Mouse (Mus musculus): ENCODE measurements around the gene Wfikkn1. TPM values are rescaled to one million over a fixed set of nuclear protein-coding genes. Genes with fewer than 3 reads are reported as not detected.

The Wfikkn1 gene
- polyA plus RNA-seq, 1 experiment from 2014 or later: 0.34 TPM

DNA sequence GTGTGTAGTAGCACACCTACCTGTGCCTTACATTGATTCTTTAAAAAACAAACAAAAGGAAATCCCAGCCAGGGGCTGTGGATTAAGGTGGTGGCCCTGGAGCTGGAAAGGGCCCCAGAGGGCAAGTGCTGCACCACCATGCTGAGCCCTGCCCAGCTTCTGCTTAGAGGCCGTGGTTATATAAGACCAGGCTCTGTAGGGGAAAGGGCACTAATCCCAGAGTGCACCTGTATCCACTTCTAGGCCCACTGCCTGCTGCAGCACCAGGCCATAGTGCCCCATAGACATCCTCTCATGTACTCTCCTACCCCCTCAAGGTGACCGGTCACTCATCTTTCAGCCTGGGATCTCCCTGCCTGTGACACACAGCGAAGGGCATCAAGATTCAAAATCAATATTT, 14.5 kb downstream of the Wfikkn1 start:
- no peak for ATAC-seq
- Histone ChIP-seq H3K4me3 (ENCODE audit: low read length) (no peak overlapping the region), H3K27ac (ENCODE audit: low read depth, low read length) (no peak overlapping the region), H3K9me3 (ENCODE audit: control insufficient read depth, low read length) (no peaks in the 10 kb centered on the region), H3K4me1 (ENCODE audit: control insufficient read depth, insufficient read depth, low read depth, low read length) (peaks cover 24% of the 10 kb centered on the region), H3K9ac (ENCODE audit: low read depth, low read length) (peak overlapping the region; percentile 17; the same call in 1 of the 2 replicates), H3K4me2 (ENCODE audit: low read length) (no peak overlapping the region), H3K36me3 (ENCODE audit: control insufficient read depth, insufficient read depth, low read length) (no peaks in the 10 kb centered on the region), H3K27me3 (replicated peaks; ENCODE audit: control insufficient read depth, insufficient read depth, low read length) (no peaks in the 10 kb centered on the region)
- 96% methylated on average over 3 of the region's 3 CpGs for WGBS

DNA sequence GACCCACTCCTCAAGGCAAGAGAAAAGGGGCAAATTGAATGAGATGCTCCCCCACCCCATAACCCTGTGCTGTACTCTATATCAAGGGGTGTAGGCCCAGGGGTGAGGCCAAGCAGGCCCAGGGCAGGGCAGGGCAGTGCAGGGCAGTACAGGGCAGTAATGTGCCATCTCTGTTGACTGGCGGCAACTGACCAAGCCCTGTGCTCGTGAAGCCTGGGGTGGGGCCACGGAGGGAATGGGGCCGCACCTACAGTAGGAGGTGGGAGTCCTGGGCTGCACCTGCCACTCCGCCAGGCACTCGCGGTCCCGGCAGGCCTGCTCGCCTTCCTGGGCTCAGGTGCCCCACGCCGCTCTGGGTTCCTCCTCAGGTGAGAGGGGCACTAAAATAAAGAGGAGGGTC, 15.4 kb downstream of the Wfikkn1 start:
- H3K4me3 ChIP-seq (ENCODE audit: low read length): no peak overlapping the region
- no peaks in the 10 kb centered on the region for H3K9me3 ChIP-seq (ENCODE audit: control insufficient read depth, low read length)
- H3K27me3 ChIP-seq (replicated peaks; ENCODE audit: control insufficient read depth, insufficient read depth, low read length): no peaks in the 10 kb centered on the region
- no peak overlapping the region for H3K4me2 ChIP-seq (ENCODE audit: low read length)
- no peak for ATAC-seq
- no peaks in the 10 kb centered on the region for H3K36me3 ChIP-seq (ENCODE audit: control insufficient read depth, insufficient read depth, low read length)
- H3K27ac ChIP-seq (ENCODE audit: low read depth, low read length): no peak overlapping the region
- H3K9ac ChIP-seq (ENCODE audit: low read depth, low read length): no peak overlapping the region
- H3K4me1 ChIP-seq (ENCODE audit: control insufficient read depth, insufficient read depth, low read depth, low read length): peaks cover 32% of the 10 kb centered on the region
- 88% methylated on average over 11 of the region's 11 CpGs for WGBS

DNA sequence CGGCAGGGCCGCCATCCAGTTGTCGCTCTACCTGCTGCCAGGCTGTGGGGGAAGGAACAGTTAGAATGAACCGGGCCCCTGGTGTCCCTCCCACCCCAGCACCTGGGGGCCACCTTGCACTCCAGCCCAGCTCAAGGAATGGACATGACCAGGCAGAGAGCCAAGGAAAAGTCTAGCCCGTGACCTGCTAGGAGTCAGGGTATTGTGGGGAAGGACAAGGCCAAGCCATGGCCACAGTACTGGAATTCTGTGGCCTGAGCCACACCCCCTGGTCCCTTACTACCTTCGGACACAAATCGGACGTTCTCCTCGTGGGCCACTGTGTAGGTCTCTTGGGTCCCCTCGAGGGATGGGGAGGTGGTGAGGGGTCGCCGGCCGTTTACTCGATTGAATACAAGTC, 16.3 kb downstream of the Wfikkn1 start:
- WGBS: 89% methylated on average over 14 of the region's 14 CpGs
- Histone ChIP-seq H3K27me3 (replicated peaks; ENCODE audit: control insufficient read depth, insufficient read depth, low read length) (no peaks in the 10 kb centered on the region), H3K4me3 (ENCODE audit: low read length) (no peak overlapping the region), H3K36me3 (ENCODE audit: control insufficient read depth, insufficient read depth, low read length) (no peaks in the 10 kb centered on the region), H3K4me1 (ENCODE audit: control insufficient read depth, insufficient read depth, low read depth, low read length) (peaks cover 35% of the 10 kb centered on the region), H3K4me2 (ENCODE audit: low read length) (no peak overlapping the region), H3K9ac (ENCODE audit: low read depth, low read length) (no peak overlapping the region), H3K27ac (ENCODE audit: low read depth, low read length) (no peak overlapping the region), H3K9me3 (ENCODE audit: control insufficient read depth, low read length) (no peaks in the 10 kb centered on the region)
- no peak for ATAC-seq

DNA sequence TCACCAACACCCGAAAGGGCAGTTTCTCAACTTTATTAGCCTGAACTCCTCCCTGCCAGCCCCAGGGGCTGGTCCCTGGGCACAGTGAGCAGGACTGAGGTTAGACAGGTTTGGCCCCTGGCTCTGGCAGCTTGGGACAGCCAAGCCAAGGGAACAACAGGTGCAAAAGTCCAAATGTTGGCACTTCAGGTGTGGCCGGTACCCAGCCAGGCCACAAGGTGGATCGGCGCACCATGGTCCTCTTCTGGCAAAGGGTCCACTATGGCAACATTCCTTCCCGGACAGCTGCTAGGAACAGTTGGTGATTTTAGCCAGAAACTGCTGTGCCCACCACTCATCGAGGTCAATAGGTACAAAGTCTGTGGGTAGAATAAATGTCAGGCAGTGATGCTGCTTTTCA, 17.0 kb downstream of the Wfikkn1 start:
- Histone ChIP-seq H3K4me1 (ENCODE audit: control insufficient read depth, insufficient read depth, low read depth, low read length) (peaks cover 31% of the 10 kb centered on the region), H3K4me3 (ENCODE audit: low read length) (no peak overlapping the region), H3K9ac (ENCODE audit: low read depth, low read length) (no peak overlapping the region), H3K27ac (ENCODE audit: low read depth, low read length) (no peak overlapping the region), H3K4me2 (ENCODE audit: low read length) (no peak overlapping the region), H3K9me3 (ENCODE audit: control insufficient read depth, low read length) (no peaks in the 10 kb centered on the region), H3K27me3 (replicated peaks; ENCODE audit: control insufficient read depth, insufficient read depth, low read length) (no peaks in the 10 kb centered on the region), H3K36me3 (ENCODE audit: control insufficient read depth, insufficient read depth, low read length) (no peaks in the 10 kb centered on the region)
- 91% methylated on average over 6 of the region's 6 CpGs for WGBS
- ATAC-seq: no peak

DNA sequence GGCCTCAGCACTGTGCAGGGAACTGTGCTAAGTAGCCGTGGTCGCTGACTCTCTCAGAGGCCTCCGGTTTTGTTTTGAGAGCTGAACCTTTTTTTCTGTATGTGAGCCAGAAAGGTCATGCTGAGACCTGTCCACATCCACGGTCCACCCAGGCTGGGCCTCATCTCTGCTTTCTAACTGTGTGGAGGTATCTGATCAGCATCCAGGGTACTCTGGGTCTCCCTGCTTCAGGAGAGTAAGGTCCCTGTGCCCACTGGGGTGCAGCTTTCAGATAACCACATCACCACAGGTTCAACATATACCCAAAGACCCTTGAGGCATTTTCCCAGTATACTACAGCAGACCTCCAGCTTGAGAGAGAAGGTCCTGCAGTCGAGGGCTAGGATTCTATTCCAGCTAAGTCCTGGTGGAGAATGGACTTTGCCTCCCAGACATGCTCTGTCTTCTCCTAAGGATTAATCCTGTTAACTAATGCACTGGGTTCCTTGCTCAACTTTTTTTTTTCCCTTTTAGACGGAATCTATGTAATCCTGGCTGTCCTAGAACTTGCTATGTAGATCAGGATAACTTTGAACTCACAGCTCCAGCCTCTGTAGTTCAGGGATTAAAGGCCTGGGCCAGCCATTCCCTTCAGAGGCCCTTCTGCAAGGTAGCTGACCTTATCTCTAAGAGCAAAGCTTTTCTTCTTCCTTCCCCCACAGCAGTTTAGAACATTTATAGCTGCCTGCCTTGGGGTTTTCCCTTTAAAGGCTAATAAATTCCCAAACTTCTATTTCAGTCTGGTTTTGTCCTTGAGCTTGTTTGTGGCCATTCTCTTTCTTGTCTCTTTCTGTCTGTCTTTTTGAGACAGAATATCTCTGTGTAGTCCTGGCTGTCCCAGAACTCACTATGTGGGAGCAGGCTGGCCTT, 18.7 kb downstream of the Wfikkn1 start:
- 15% methylated on average over 6 of the region's 6 CpGs for WGBS
- H3K4me2 ChIP-seq (ENCODE audit: low read length): peak overlapping the region; percentile 92
- H3K27me3 ChIP-seq (replicated peaks; ENCODE audit: control insufficient read depth, insufficient read depth, low read length): no peaks in the 10 kb centered on the region
- H3K27ac ChIP-seq (ENCODE audit: low read depth, low read length): peak overlapping the region; percentile 86
- H3K9me3 ChIP-seq (ENCODE audit: control insufficient read depth, low read length): no peaks in the 10 kb centered on the region
- H3K4me1 ChIP-seq (ENCODE audit: control insufficient read depth, insufficient read depth, low read depth, low read length): peaks cover 21% of the 10 kb centered on the region
- peak overlapping the region; percentile 77 for H3K9ac ChIP-seq (ENCODE audit: low read depth, low read length)
- no peaks in the 10 kb centered on the region for H3K36me3 ChIP-seq (ENCODE audit: control insufficient read depth, insufficient read depth, low read length)
- H3K4me3 ChIP-seq (ENCODE audit: low read length): peak overlapping the region; percentile 73
- peak; percentile 47 for ATAC-seq

DNA sequence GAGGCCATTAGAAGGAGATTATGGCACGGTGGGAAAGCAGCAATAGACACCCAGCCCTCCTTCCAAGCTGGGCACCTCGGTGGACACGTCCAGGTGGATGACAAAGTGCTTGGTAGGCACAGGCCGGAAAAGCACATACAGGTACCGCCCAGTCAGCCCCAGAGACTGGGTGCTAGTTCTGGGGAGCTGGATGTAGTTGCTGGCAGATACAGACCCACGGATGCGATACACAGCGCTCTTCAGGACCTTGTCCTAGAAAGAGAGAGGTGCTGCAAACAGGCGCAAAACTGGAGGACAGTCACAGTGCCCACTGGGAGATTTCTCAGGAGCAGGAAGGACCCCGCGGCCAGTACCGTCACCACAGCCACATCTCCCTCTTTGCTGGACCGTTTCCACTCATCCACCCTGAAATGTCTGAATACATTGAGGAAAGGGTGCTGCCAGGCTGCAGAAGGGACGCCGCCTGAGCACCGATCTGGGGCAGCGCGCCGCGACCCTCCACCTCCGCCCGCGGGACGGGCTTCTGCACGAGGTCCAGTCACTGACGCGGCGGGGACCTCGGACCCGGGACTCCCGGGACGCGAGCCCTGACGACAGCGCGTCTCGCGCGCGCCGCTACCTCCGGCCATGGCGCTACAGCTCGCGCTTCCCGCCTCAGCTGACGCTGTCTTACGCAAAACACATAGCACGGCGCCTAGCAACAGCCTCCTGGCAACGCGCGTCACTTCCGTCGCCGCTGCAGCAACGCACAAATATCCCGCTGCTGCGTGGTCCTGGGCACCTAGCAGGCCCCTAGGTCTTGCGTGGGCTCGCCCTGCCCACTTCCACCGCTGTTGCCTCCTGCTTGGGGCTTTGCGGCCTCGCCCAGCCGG, 19.6 kb downstream of the Wfikkn1 start, which contains the start of gene Wdr90:
Gene Wdr90, minus strand, starts transcription at position 670 of the 872 bp plus-strand sequence.
- H3K4me2 ChIP-seq (ENCODE audit: low read length): peak within 1 kb of the TSS; percentile 92
- 4% methylated on average over 65 of the region's 65 CpGs for WGBS
- H3K4me1 ChIP-seq (ENCODE audit: control insufficient read depth, insufficient read depth, low read depth, low read length): peaks cover 18% of the 10 kb centered on the region
- H3K36me3 ChIP-seq (ENCODE audit: control insufficient read depth, insufficient read depth, low read length): no peaks in the 10 kb centered on the region
- no peaks in the 10 kb centered on the region for H3K9me3 ChIP-seq (ENCODE audit: control insufficient read depth, low read length)
- H3K27me3 ChIP-seq (replicated peaks; ENCODE audit: control insufficient read depth, insufficient read depth, low read length): no peaks in the 10 kb centered on the region
- H3K27ac ChIP-seq (ENCODE audit: low read depth, low read length): peak within 1 kb of the TSS; percentile 86
- ATAC-seq: peak; percentile 96
- peak within 1 kb of the TSS; percentile 77 for H3K9ac ChIP-seq (ENCODE audit: low read depth, low read length)
- H3K4me3 ChIP-seq (ENCODE audit: low read length): peak within 1 kb of the TSS; percentile 73

DNA sequence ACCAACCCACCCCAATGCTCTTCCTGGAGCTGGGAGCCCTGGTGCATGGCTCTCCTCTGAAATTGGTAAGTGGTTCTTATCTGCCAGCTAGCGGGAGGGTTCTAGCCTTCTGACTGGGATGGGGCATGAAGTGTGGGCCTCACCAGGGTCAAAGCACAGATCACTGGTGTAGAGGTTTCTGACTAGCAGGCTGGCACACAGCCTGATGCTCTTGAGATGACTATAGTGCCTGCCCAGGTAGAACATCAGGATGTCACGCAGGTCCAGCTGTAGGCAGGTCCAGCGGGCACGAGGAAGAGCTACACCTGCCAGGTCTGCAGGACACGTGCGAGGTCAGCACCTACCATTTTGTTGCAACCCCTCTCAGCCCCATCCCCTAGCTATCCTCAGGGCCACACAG, 20.4 kb downstream of the Wfikkn1 start:
- no peak overlapping the region for H3K27ac ChIP-seq (ENCODE audit: low read depth, low read length)
- no peak overlapping the region for H3K4me3 ChIP-seq (ENCODE audit: low read length)
- no peaks in the 10 kb centered on the region for H3K9me3 ChIP-seq (ENCODE audit: control insufficient read depth, low read length)
- H3K4me2 ChIP-seq (ENCODE audit: low read length): no peak overlapping the region; the same call in 1 of the 2 replicates
- H3K9ac ChIP-seq (ENCODE audit: low read depth, low read length): no peak overlapping the region
- H3K4me1 ChIP-seq (ENCODE audit: control insufficient read depth, insufficient read depth, low read depth, low read length): peaks cover 18% of the 10 kb centered on the region
- no peaks in the 10 kb centered on the region for H3K27me3 ChIP-seq (replicated peaks; ENCODE audit: control insufficient read depth, insufficient read depth, low read length)
- WGBS: 94% methylated on average over 6 of the region's 6 CpGs
- no peak for ATAC-seq
- peaks cover 3% of the 10 kb centered on the region; the same call in 1 of the 2 replicates for H3K36me3 ChIP-seq (ENCODE audit: control insufficient read depth, insufficient read depth, low read length)

DNA sequence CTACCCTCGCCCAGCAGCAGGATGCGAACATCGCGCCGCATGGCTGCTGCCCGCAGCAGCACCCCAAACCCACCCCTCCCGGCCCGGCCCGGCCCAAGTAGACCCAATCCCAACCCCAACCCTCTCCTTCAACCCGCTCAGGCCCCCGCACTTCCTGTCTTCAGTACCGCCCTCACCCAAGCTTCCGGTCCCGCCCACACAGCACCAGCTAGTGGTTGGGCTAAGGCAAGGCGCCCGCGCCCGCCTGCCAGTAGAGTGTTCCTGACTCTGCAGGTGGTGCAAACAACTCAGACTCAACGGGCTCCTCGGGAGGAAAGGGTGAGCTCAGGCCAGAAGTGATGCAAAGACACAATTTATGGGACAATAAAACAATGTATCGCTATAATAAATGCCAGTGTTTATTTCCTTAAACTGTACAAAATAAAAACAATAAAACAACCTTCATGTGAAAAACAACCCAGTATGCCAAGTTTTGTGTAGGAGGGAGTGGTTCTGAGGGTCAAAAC, 36.2 kb downstream of the Wfikkn1 start, which contains the start of gene Rhot2:
Gene Rhot2, minus strand, starts transcription at position 456 of the 506 bp plus-strand sequence.
- ATAC-seq: peak; percentile 95
- Histone ChIP-seq H3K36me3 (ENCODE audit: control insufficient read depth, insufficient read depth, low read length) (peaks cover 36% of the 10 kb centered on the region), H3K4me2 (ENCODE audit: low read length) (peak within 1 kb of the TSS; percentile 95), H3K4me3 (ENCODE audit: low read length) (peak within 1 kb of the TSS; percentile 87), H3K4me1 (ENCODE audit: control insufficient read depth, insufficient read depth, low read depth, low read length) (peaks cover 15% of the 10 kb centered on the region), H3K27me3 (replicated peaks; ENCODE audit: control insufficient read depth, insufficient read depth, low read length) (no peaks in the 10 kb centered on the region), H3K9ac (ENCODE audit: low read depth, low read length) (peak within 1 kb of the TSS; percentile 87), H3K9me3 (ENCODE audit: control insufficient read depth, low read length) (no peaks in the 10 kb centered on the region), H3K27ac (ENCODE audit: low read depth, low read length) (peak within 1 kb of the TSS; percentile 78)
- WGBS: 1% methylated on average over 21 of the region's 21 CpGs
